Mouse (Mus musculus) stomach, embryonic 14.5 days (tissue): Measurements from ENCODE around the gene Ncam1. TPM values are rescaled to one million over a fixed set of nuclear protein-coding genes. Genes with fewer than 3 reads are reported as not detected.

Experiments used
- ATAC-seq: fragments of 200-750 bp; cut with Nextera tagmentation; 2 replicates; pipeline ENCODE4 v1.8.0; 2017; ENCODE audit warnings: low read depth, moderate TSS enrichment; ENCODE audit not compliant: insufficient number of reproducible peaks, insufficient read depth, low FRiP score
- H3K27ac ChIP-seq: fragments of 300-500 bp; sonication (generic); 2 replicates; pipeline ENCODE4 v1.5.1; 2014; ENCODE audit warnings: mild to moderate bottlenecking, low read length, moderate library complexity, mixed read lengths
- H3K27me3 ChIP-seq: fragments of 300-500 bp; sonication (generic); 2 replicates; pipeline ENCODE4 v1.6.1; 2014; ENCODE audit warnings: low read length, control low read depth, mixed read lengths; ENCODE audit not compliant: control insufficient read depth, insufficient read depth
- H3K36me3 ChIP-seq: fragments of 300-500 bp; sonication (generic); 2 replicates; pipeline ENCODE4 v1.6.1; 2014; ENCODE audit warnings: mild to moderate bottlenecking, control low read depth, low read length, moderate library complexity, mixed read lengths; ENCODE audit not compliant: control insufficient read depth, insufficient read depth
- H3K4me1 ChIP-seq: fragments of 300-500 bp; sonication (generic); 2 replicates; pipeline ENCODE4 v1.6.1; 2014; ENCODE audit warnings: low read length, control low read depth, mixed read lengths; ENCODE audit not compliant: control insufficient read depth, insufficient read depth
- H3K4me2 ChIP-seq: fragments of 300-500 bp; sonication (generic); replicated peaks from 2 replicates; pipeline ENCODE4 v1.6.1; 2014; ENCODE audit warnings: low read depth, low read length, control low read depth
- H3K4me3 ChIP-seq: fragments of 300-500 bp; sonication (generic); 2 replicates; pipeline ENCODE4 v1.5.1; 2014; ENCODE audit warnings: low read depth, low read length, control low read depth
- H3K9ac ChIP-seq: fragments of 300-500 bp; sonication (generic); replicated peaks from 2 replicates; pipeline ENCODE4 v1.6.1; 2014; ENCODE audit warnings: low read depth, mild to moderate bottlenecking, control low read depth, low read length, moderate library complexity, mixed read lengths
- H3K9me3 ChIP-seq: fragments of 300-500 bp; sonication (generic); 2 replicates; pipeline ENCODE4 v1.6.1; 2016; ENCODE audit warnings: low read depth, low read length, control low read depth; ENCODE audit not compliant: control insufficient read depth
- WGBS: fragments of 180-500 bp; shearing (Covaris S2); extraction: QIAGEN DNeasy Blood & Tissue Kit; methylation state at CpG from one replicate; pipeline ENCODE4 v1.1.7; 2014; 5-methylcytosine and 5-hydroxymethylcytosine counted together
- polyA plus RNA-seq: library from polyadenylated mRNA; unstranded; fragments of >200 nt; fragmentation: Nextera tagmentation; extraction: Ambion mirVana; gene quantifications from 2 replicates; pipeline ENCODE4 v1.2.1, GENCODE M21; 2014

Gene Ncam1
- 110 and 115 TPM in 2 replicates for polyA plus RNA-seq

DNA sequence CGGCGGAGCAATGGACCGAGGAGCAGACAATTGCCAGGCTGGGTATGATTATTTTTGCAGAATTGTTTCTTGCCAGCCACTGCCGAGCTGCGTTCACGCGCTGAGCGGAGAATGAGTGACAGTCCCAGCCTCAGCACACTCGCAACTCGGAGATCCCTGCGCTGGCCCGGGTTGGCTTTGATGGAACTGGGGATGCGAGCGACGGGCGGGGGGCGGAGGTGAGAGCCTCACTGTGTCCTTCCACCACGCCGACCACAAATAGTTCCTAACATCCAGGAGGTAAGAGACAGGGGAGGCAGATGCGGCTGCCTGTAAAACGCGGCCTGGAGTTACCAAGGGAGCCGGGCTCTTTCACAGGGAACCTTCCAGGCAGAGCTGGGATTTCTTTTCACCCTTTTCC, at the start of gene Ncam1:
Gene Ncam1, minus strand, starts transcription at position 120 of the 400 bp plus-strand sequence.
- peak within 1 kb of the TSS; percentile 80 for H3K4me2 ChIP-seq
- ATAC-seq = peak; percentile 51; the same call in 1 of the 2 replicates
- no peaks in the 10 kb centered on the region for H3K9me3 ChIP-seq
- no peaks in the 10 kb centered on the region for H3K36me3 ChIP-seq
- peak within 1 kb of the TSS; percentile 64 for H3K4me3 ChIP-seq
- H3K4me1 ChIP-seq = 0 out of 2 replicates have a peak, but pooled peaks cover 4% of the 10 kb centered on the region
- no peaks in the 10 kb centered on the region for H3K27me3 ChIP-seq
- WGBS = under 1% methylated on average over 23 of the region's 23 CpGs
- peak within 1 kb of the TSS; percentile 81 for H3K27ac ChIP-seq
- H3K9ac ChIP-seq = peak within 1 kb of the TSS; percentile 56

DNA sequence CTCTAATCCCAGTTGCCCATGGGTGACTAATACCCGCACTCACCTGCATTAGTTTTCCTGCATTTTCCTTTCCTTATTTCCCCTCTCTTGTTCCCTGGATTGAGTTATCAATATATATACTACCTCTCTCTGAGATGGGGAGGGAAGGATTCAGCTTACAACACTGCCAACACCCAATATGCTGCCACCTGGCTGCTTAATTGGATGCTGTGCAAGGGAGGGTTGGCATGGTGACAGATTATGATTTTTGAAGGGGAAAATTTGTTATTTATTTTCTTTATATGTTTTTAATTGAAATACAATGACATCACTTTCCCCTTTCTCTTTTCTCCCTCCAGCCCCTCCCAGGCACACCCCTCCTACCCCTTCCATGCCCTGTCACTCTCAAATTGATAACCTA, 35.3 kb upstream of the Ncam1 start:
- H3K36me3 ChIP-seq = no peaks in the 10 kb centered on the region
- no peaks in the 10 kb centered on the region for H3K9me3 ChIP-seq
- H3K9ac ChIP-seq = no peak overlapping the region
- no peak for ATAC-seq
- H3K4me3 ChIP-seq = no peak overlapping the region
- H3K4me2 ChIP-seq = no peak overlapping the region
- no peak overlapping the region for H3K27ac ChIP-seq
- no peaks in the 10 kb centered on the region for H3K27me3 ChIP-seq
- WGBS = 96% methylated on average over 1 of the region's 1 CpGs
- no peaks in the 10 kb centered on the region for H3K4me1 ChIP-seq

DNA sequence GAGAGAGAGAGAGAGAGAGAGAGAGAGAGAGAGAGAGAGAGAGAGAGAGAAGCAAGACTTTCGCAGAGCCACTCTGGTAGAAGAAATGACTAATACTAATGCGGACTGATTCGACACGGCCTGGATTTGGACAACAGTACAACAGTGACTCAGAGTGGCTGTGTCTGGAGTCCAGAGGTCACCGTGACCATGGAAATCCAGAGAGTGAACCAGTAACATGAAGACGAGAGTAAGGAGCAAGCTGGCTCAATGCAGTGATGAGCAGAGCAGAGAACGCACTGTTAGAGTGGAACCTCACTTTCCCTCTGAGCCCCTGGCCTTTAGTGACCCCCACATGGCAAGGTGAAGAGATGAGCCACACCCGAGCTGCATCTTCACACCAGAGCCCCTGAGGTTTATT, 28.9 kb upstream of the Ncam1 start:
- WGBS = 91% methylated on average over 8 of the region's 8 CpGs
- ATAC-seq = no peak

DNA sequence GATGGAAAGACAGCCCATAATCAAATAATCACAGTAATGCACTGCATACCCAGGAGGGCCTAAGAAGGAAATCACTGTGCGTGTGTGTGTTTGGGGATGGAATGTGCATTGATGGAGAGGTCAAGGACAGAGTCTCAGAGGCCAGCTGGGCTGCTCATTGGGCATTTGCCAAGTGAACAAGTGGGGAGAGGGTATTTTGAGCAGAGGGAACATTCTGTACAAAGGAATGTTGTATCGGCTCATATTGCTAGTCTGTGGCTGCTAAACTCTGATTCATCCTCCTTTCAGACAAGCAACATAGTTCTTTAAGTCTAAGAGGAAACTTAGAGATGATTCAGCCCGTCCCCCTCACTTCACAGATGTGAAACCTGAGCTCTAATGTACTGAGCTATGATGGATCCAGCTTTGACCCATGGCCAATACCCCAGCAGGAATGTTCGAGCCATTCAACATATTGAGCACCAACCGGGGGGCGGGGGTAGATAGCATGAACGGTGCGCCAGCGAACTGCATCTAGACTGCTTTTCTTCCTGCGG, 17.5 kb upstream of the Ncam1 start:
- peak; percentile 65; the same call in 1 of the 2 replicates for ATAC-seq
- no peak overlapping the region for H3K4me2 ChIP-seq
- H3K27ac ChIP-seq = no peak overlapping the region
- no peaks in the 10 kb centered on the region for H3K4me1 ChIP-seq
- H3K9me3 ChIP-seq = no peaks in the 10 kb centered on the region
- no peaks in the 10 kb centered on the region for H3K36me3 ChIP-seq
- H3K4me3 ChIP-seq = no peak overlapping the region
- H3K9ac ChIP-seq = no peak overlapping the region
- 53% methylated on average over 10 of the region's 10 CpGs for WGBS
- H3K27me3 ChIP-seq = no peaks in the 10 kb centered on the region

More for the DNA sequence above, 28.9 kb upstream of the Ncam1 start:
- Histone ChIP-seq H3K4me3 (no peak overlapping the region), H3K4me2 (no peak overlapping the region), H3K9ac (no peak overlapping the region), H3K9me3 (no peaks in the 10 kb centered on the region), H3K4me1 (no peaks in the 10 kb centered on the region), H3K27me3 (no peaks in the 10 kb centered on the region), H3K36me3 (no peaks in the 10 kb centered on the region), H3K27ac (no peak overlapping the region)

DNA sequence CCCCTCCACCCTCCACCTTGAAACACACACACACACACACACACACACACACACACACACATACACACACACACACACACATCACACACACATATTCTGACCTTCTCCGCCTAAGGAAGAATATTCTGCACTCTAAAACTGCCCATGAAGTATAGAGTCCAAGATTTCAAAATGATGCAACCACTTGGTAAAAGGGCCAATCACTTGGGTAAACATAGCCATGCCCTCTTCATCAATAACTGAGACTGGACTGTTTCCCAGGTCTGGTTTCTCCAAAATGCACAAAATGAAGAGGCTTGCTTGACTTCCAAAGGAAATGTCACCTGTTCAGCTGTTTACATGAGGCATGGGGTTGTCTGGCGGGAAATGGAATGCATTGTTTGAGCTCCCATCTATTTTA, 15.7 kb upstream of the Ncam1 start:
- Histone ChIP-seq H3K9me3 (no peaks in the 10 kb centered on the region), H3K4me3 (no peak overlapping the region), H3K27me3 (no peaks in the 10 kb centered on the region), H3K4me2 (no peak overlapping the region), H3K4me1 (no peaks in the 10 kb centered on the region), H3K27ac (no peak overlapping the region), H3K36me3 (no peaks in the 10 kb centered on the region), H3K9ac (no peak overlapping the region)
- 80% methylated on average over 2 of the region's 2 CpGs for WGBS
- ATAC-seq = no peak

DNA sequence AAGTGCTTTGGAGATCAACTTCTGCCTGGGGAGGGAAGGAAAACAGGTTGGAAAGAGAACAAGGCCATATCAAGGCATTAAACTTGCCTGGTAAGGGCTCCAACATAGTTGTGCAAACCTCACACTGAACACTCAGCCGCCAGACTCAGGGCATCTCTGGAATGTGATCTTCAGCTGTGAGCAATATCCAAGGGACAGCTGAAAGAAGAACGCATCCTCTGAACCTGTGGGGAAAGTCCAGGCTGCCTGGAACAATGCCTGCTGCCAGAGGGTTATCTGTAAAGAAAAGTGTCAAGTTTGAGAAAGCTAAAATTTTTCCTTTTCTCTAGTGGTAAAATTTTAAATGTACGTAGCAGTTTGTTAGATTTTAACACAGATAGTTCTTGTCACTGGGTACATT, 4.5 kb upstream of the Ncam1 start:
- no peaks in the 10 kb centered on the region for H3K9me3 ChIP-seq
- H3K4me2 ChIP-seq = no peak overlapping the region
- H3K4me3 ChIP-seq = no peak overlapping the region
- no peaks in the 10 kb centered on the region for H3K27me3 ChIP-seq
- WGBS = 50% methylated on average over 3 of the region's 3 CpGs
- H3K9ac ChIP-seq = no peak overlapping the region
- no peak overlapping the region for H3K27ac ChIP-seq
- no peak for ATAC-seq
- H3K4me1 ChIP-seq = no peaks in the 10 kb centered on the region
- no peaks in the 10 kb centered on the region for H3K36me3 ChIP-seq

DNA sequence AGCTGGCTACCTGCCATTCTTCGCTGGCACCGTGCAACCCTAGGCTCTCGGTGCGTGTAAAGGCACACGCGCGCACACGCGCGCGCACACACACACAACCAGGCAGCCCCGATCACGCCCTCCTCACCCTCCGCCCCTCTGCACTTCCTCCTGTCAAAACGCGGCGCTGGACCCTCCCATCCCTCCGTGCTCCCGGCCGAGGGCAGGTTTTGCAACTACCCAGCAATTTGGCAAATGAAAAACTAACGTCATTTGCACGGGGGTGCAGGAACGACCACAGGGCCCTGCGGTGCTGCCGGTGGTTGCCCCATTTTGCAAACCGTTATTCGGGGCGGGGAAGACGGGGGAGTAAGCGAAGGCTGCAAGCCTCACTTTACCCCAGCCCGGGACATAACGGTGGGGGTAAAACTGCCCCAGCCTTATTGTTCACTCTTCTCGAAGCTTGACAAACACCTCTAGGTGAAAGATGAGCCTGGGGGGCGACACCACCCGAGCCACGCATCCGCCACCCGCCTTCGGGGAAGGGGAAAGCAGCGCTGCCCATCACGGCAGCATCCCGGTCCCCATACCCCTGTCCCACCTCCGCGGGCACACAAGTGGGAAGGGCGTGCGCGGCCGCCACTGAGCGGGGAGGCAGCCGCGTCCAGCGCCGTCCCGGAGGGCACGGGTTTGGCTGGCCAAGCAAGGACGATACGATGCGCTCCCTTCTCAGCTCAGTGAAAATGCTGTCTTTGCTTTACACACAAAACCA, 729 bp downstream of the Ncam1 start:
- H3K9ac ChIP-seq = peak overlapping the region; percentile 56
- no peaks in the 10 kb centered on the region for H3K36me3 ChIP-seq
- H3K4me2 ChIP-seq = peak overlapping the region; percentile 80
- no peaks in the 10 kb centered on the region for H3K27me3 ChIP-seq
- H3K4me3 ChIP-seq = peak overlapping the region; percentile 64
- peak; percentile 49; the same call in 1 of the 2 replicates for ATAC-seq
- peaks cover 10% of the 10 kb centered on the region; the same call in 1 of the 2 replicates for H3K4me1 ChIP-seq
- H3K27ac ChIP-seq = peak overlapping the region; percentile 81
- 0% methylated on average over 58 of the region's 58 CpGs for WGBS
- H3K9me3 ChIP-seq = no peaks in the 10 kb centered on the region

DNA sequence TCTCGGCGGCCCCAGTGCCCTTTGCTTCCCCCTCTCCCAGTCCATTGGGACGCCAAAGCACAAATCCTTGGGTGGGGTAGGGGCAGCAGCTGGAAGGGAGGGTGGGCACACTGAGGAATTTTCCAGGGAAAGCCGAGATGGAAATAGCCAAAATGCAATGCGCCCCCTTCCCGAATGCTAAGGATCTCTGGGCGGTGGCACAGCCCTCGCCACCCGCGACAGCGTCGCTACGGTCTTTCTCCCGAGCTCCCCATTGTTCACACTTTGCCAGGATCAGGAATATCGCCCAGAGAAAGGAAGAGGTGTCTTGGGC, 1.3 kb downstream of the Ncam1 start:
- Histone ChIP-seq H3K4me2 (peak overlapping the region; percentile 80), H3K4me1 (peaks cover 12% of the 10 kb centered on the region; the same call in 1 of the 2 replicates), H3K9me3 (no peaks in the 10 kb centered on the region), H3K36me3 (no peaks in the 10 kb centered on the region), H3K4me3 (peak overlapping the region; percentile 64), H3K9ac (peak overlapping the region; percentile 56; the same call in 1 of the 2 replicates), H3K27ac (peak overlapping the region; percentile 81; the same call in 1 of the 2 replicates), H3K27me3 (no peaks in the 10 kb centered on the region)
- peak; percentile 9; the same call in 1 of the 2 replicates for ATAC-seq
- under 1% methylated on average over 14 of the region's 15 CpGs for WGBS
